Mouse (Mus musculus): ENCODE data around the gene Pip5k1c. TPM values are rescaled to one million over a fixed set of nuclear protein-coding genes. Genes with fewer than 3 reads are reported as not detected.
A peak's percentile ranks its signal among the peaks of the same experiment; 100 is the strongest.

Gene Pip5k1c
- 41.5 and 46.6 TPM in 2 replicates for polyA plus RNA-seq (2014; fragmentation: Nextera tagmentation; extraction: Ambion mirVana)

GRCm38 (mm10) chr10:81292554-81293333 is at the start of gene Pip5k1c:
Gene Pip5k1c, plus strand, starts transcription at chr10:81292963.
- WGBS = under 1% methylated on average over 76 of the region's 80 CpGs
- no peaks in the 10 kb centered on the region for H3K36me3 ChIP-seq (replicated peaks; ENCODE audit: control insufficient read depth, insufficient read depth, low read depth, low read length)
- peak within 1 kb of the TSS; percentile 91 for H3K4me3 ChIP-seq (ENCODE audit: low read depth, low read length)
- H3K4me2 ChIP-seq (ENCODE audit: low read depth, low read length) = peak within 1 kb of the TSS; percentile 75
- peaks cover 8% of the 10 kb centered on the region; the same call in 1 of the 2 replicates for H3K4me1 ChIP-seq (ENCODE audit: control insufficient read depth, insufficient read depth, low read length)
- ATAC-seq (replicated peaks; ENCODE audit: insufficient number of reproducible peaks, low FRiP score, low TSS enrichment, low read depth) = peak; percentile 89
- H3K9ac ChIP-seq (replicated peaks; ENCODE audit: low read length) = peak within 1 kb of the TSS; percentile 87
- peaks cover 18% of the 10 kb centered on the region for H3K27me3 ChIP-seq (ENCODE audit: control insufficient read depth, insufficient read depth, low read length)
- H3K9me3 ChIP-seq (replicated peaks; ENCODE audit: control insufficient read depth, low read length) = no peaks in the 10 kb centered on the region
- H3K27ac ChIP-seq (replicated peaks; ENCODE audit: low read depth, low read length) = peak within 1 kb of the TSS; percentile 67
- peak; percentile 100 for DNase-seq (ENCODE audit: low spot score)

- H3K27ac ChIP-seq (replicated peaks; ENCODE audit: low read depth, low read length) = no peak overlapping the region
- H3K4me1 ChIP-seq (ENCODE audit: control insufficient read depth, insufficient read depth, low read length) = peaks cover 5% of the 10 kb centered on the region; the same call in 1 of the 2 replicates
- no peak overlapping the region for H3K4me3 ChIP-seq (ENCODE audit: low read depth, low read length)
- DNase-seq (ENCODE audit: low spot score) (no peak), ATAC-seq (replicated peaks; ENCODE audit: insufficient number of reproducible peaks, low FRiP score, low TSS enrichment, low read depth) (no peak)
- H3K27me3 ChIP-seq (ENCODE audit: control insufficient read depth, insufficient read depth, low read length) = peaks cover 13% of the 10 kb centered on the region
- H3K36me3 ChIP-seq (replicated peaks; ENCODE audit: control insufficient read depth, insufficient read depth, low read depth, low read length) = no peaks in the 10 kb centered on the region
- no peak overlapping the region for H3K9ac ChIP-seq (replicated peaks; ENCODE audit: low read length)
- no peak overlapping the region for H3K4me2 ChIP-seq (ENCODE audit: low read depth, low read length)
- no peaks in the 10 kb centered on the region for H3K9me3 ChIP-seq (replicated peaks; ENCODE audit: control insufficient read depth, low read length)
- 69% methylated on average over 4 of the region's 4 CpGs for WGBS
These were observed 48.6 kb upstream of the Pip5k1c start for GRCm38 (mm10) chr10:81244146-81244545.

DNA sequence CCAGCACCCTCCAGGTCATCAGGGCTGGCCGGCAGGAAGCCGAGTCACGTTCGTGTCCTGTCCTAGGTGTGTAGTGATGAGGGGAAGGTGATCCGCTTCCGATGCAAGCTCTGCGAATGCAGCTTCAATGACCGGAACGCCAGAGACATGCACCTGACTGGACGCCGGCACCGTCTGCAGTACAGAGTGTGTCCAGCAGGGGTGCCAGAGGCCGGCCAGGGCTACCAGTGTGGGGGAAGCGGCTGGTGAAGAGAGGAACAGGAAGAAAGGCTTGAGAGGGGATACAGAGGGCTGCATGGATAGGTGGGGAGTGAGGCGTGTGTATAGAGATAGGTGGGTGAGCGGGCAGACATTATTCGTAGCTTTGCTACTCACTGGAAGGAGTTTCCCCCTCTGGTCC is 48.2 kb upstream of the Pip5k1c start:
- Histone ChIP-seq H3K9me3 (replicated peaks; ENCODE audit: control insufficient read depth, low read length) (no peaks in the 10 kb centered on the region), H3K36me3 (replicated peaks; ENCODE audit: control insufficient read depth, insufficient read depth, low read depth, low read length) (no peaks in the 10 kb centered on the region), H3K4me3 (ENCODE audit: low read depth, low read length) (no peak overlapping the region), H3K27me3 (ENCODE audit: control insufficient read depth, insufficient read depth, low read length) (peaks cover 10% of the 10 kb centered on the region), H3K9ac (replicated peaks; ENCODE audit: low read length) (no peak overlapping the region), H3K27ac (replicated peaks; ENCODE audit: low read depth, low read length) (no peak overlapping the region), H3K4me2 (ENCODE audit: low read depth, low read length) (no peak overlapping the region), H3K4me1 (ENCODE audit: control insufficient read depth, insufficient read depth, low read length) (peaks cover 5% of the 10 kb centered on the region; the same call in 1 of the 2 replicates)
- WGBS = 8% methylated on average over 17 of the region's 17 CpGs
- 0 out of 2 replicates have a peak, but pooled peaks have one; percentile 43 for ATAC-seq (replicated peaks; ENCODE audit: insufficient number of reproducible peaks, low FRiP score, low TSS enrichment, low read depth)
- DNase-seq (ENCODE audit: low spot score) = peak; percentile 78

- Histone ChIP-seq H3K4me2 (ENCODE audit: low read depth, low read length) (no peak overlapping the region), H3K27ac (replicated peaks; ENCODE audit: low read depth, low read length) (no peak overlapping the region)
These were observed 47.6 kb upstream of the Pip5k1c start for GRCm38 (mm10) chr10:81245166-81245565.

GRCm38 (mm10) chr10:81247804-81248203 is 45.0 kb upstream of the Pip5k1c start:
- no peak overlapping the region for H3K9ac ChIP-seq (replicated peaks; ENCODE audit: low read length)
- peaks cover 2% of the 10 kb centered on the region; the same call in 1 of the 2 replicates for H3K4me1 ChIP-seq (ENCODE audit: control insufficient read depth, insufficient read depth, low read length)
- H3K27me3 ChIP-seq (ENCODE audit: control insufficient read depth, insufficient read depth, low read length) = peaks cover 12% of the 10 kb centered on the region
- DNase-seq (ENCODE audit: low spot score) (no peak), ATAC-seq (replicated peaks; ENCODE audit: insufficient number of reproducible peaks, low FRiP score, low TSS enrichment, low read depth) (no peak)
- 97% methylated on average over 2 of the region's 2 CpGs for WGBS
- H3K27ac ChIP-seq (replicated peaks; ENCODE audit: low read depth, low read length) = no peak overlapping the region
- H3K4me3 ChIP-seq (ENCODE audit: low read depth, low read length) = no peak overlapping the region
- no peaks in the 10 kb centered on the region for H3K36me3 ChIP-seq (replicated peaks; ENCODE audit: control insufficient read depth, insufficient read depth, low read depth, low read length)
- H3K9me3 ChIP-seq (replicated peaks; ENCODE audit: control insufficient read depth, low read length) = no peaks in the 10 kb centered on the region
- no peak overlapping the region for H3K4me2 ChIP-seq (ENCODE audit: low read depth, low read length)

More at GRCm38 (mm10) chr10:81245166-81245565, 47.6 kb upstream of the Pip5k1c start:
- Histone ChIP-seq H3K4me3 (ENCODE audit: low read depth, low read length) (no peak overlapping the region), H3K9ac (replicated peaks; ENCODE audit: low read length) (no peak overlapping the region), H3K36me3 (replicated peaks; ENCODE audit: control insufficient read depth, insufficient read depth, low read depth, low read length) (no peaks in the 10 kb centered on the region), H3K4me1 (ENCODE audit: control insufficient read depth, insufficient read depth, low read length) (no peaks in the 10 kb centered on the region), H3K9me3 (replicated peaks; ENCODE audit: control insufficient read depth, low read length) (no peaks in the 10 kb centered on the region), H3K27me3 (ENCODE audit: control insufficient read depth, insufficient read depth, low read length) (peaks cover 5% of the 10 kb centered on the region)
- 80% methylated on average over 6 of the region's 6 CpGs for WGBS
- ATAC-seq (replicated peaks; ENCODE audit: insufficient number of reproducible peaks, low FRiP score, low TSS enrichment, low read depth) (no peak), DNase-seq (ENCODE audit: low spot score) (no peak)

DNA sequence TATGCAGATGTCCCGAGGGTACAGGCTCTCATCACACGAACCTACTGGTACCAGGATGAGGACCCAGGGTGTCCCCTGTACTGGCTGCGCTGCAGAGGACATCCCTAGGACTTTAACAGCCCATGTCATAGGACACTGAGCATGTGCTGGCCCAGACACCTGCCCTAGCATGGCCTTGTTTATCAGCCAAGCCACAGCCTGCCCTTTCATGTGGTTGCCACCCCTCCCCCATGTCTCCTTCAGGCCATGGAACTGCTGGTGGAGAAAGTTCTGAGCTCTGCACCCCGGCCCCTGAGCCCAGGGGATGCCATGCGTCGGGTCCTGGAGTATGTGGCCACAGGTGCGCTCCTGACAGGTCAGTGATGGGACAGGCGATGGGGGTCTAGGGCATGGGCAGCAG is 43.3 kb upstream of the Pip5k1c start:
- WGBS = 87% methylated on average over 8 of the region's 8 CpGs

GRCm38 (mm10) chr10:81252424-81253419 is 40.0 kb upstream of the Pip5k1c start, which contains the start of gene Matk:
Gene Matk, plus strand, starts transcription at chr10:81252935.
- Histone ChIP-seq H3K27ac (replicated peaks; ENCODE audit: low read depth, low read length) (no peak within 1 kb of the TSS), H3K9ac (replicated peaks; ENCODE audit: low read length) (peak within 1 kb of the TSS; percentile 9; the same call in 1 of the 2 replicates), H3K4me1 (ENCODE audit: control insufficient read depth, insufficient read depth, low read length) (peaks cover 2% of the 10 kb centered on the region; the same call in 1 of the 2 replicates), H3K27me3 (ENCODE audit: control insufficient read depth, insufficient read depth, low read length) (peaks cover 33% of the 10 kb centered on the region), H3K36me3 (replicated peaks; ENCODE audit: control insufficient read depth, insufficient read depth, low read depth, low read length) (no peaks in the 10 kb centered on the region), H3K4me3 (ENCODE audit: low read depth, low read length) (no peak within 1 kb of the TSS), H3K4me2 (ENCODE audit: low read depth, low read length) (0 out of 2 replicates have a peak within 1 kb of the TSS, but pooled peaks have one; percentile 14), H3K9me3 (replicated peaks; ENCODE audit: control insufficient read depth, low read length) (no peaks in the 10 kb centered on the region)
- ATAC-seq (replicated peaks; ENCODE audit: insufficient number of reproducible peaks, low FRiP score, low TSS enrichment, low read depth) = 0 out of 2 replicates have a peak, but pooled peaks have one; percentile 16
- peak; percentile 76 for DNase-seq (ENCODE audit: low spot score)
- 7% methylated on average over 43 of the region's 44 CpGs for WGBS

More for the DNA sequence above, 43.3 kb upstream of the Pip5k1c start:
- no peak for ATAC-seq (replicated peaks; ENCODE audit: insufficient number of reproducible peaks, low FRiP score, low TSS enrichment, low read depth)
- no peaks in the 10 kb centered on the region for H3K9me3 ChIP-seq (replicated peaks; ENCODE audit: control insufficient read depth, low read length)
- no peak overlapping the region for H3K4me3 ChIP-seq (ENCODE audit: low read depth, low read length)
- H3K27me3 ChIP-seq (ENCODE audit: control insufficient read depth, insufficient read depth, low read length) = peaks cover 18% of the 10 kb centered on the region
- no peak for DNase-seq (ENCODE audit: low spot score)
- H3K9ac ChIP-seq (replicated peaks; ENCODE audit: low read length) = no peak overlapping the region
- no peak overlapping the region for H3K27ac ChIP-seq (replicated peaks; ENCODE audit: low read depth, low read length)
- H3K36me3 ChIP-seq (replicated peaks; ENCODE audit: control insufficient read depth, insufficient read depth, low read depth, low read length) = no peaks in the 10 kb centered on the region
- H3K4me1 ChIP-seq (ENCODE audit: control insufficient read depth, insufficient read depth, low read length) = peaks cover 2% of the 10 kb centered on the region; the same call in 1 of the 2 replicates
- H3K4me2 ChIP-seq (ENCODE audit: low read depth, low read length) = no peak overlapping the region
